Mouse (Mus musculus): ENCODE measurements around the gene Gjb3. TPM values are rescaled to one million over a fixed set of nuclear protein-coding genes. Genes with fewer than 3 reads are reported as not detected.

Gene Gjb3
- polyA plus RNA-seq, 2 experiments, result 0.03 to 0.14 TPM

- TF ChIP-seq EP300 (IDR thresholded peaks at IDR 0.05; ENCODE audit: low read depth) (no peak), CTCF (IDR thresholded peaks at IDR 0.05; ENCODE audit: low read depth) (no peak)
- ATAC-seq (ENCODE audit: insufficient read depth), result no peak
- 44% methylated on average over 6 of the region's 6 CpGs for WGBS (ENCODE audit: insufficient replicate concordance)
These were observed 33.8 kb upstream of the Gjb3 start for GRCm38 (mm10) chr4:127364431-127364830.

DNA sequence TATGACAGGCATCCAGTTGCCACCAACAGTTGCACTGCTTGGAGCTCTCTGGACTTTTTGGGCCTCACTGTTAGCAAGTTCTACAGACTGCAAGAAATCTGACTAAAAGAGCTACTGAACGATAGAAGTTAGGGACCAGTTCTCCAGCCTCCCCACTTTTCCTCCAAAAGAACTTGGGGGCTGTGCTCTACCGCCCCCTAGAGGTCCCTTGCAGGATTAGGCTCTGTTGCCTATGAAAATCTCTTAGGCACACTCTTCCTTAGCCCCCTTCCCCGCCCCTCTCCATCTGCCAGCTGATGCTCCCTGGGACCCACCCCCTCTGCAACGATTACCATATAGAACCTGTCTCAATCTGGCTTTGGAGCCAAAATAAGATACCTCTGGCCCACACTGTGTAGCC lies 32.7 kb upstream of the Gjb3 start:
- H3K4me2 ChIP-seq (ENCODE audit: low read depth), result no peak overlapping the region
- no peaks in the 10 kb centered on the region for H3K9me3 ChIP-seq (ENCODE audit: control insufficient read depth, low read length)
- TF ChIP-seq CTCF (IDR thresholded peaks at IDR 0.05; ENCODE audit: low read depth) (peak; percentile 49), EP300 (IDR thresholded peaks at IDR 0.05; ENCODE audit: low read depth) (no peak)
- no peak overlapping the region for H3K27ac ChIP-seq
- 41% methylated on average over 4 of the region's 4 CpGs for WGBS (ENCODE audit: insufficient replicate concordance)
- H3K27me3 ChIP-seq (ENCODE audit: control insufficient read depth, insufficient read depth, low read length), result no peaks in the 10 kb centered on the region
- no peak overlapping the region for H3K4me3 ChIP-seq (ENCODE audit: insufficient read depth in 1 of 2, low read depth in 2 of 2, low read length in 2 of 2)
- H3K36me3 ChIP-seq (replicated peaks; ENCODE audit: control insufficient read depth, insufficient read depth, low read depth), result no peaks in the 10 kb centered on the region
- no peaks in the 10 kb centered on the region for H3K4me1 ChIP-seq (replicated peaks; ENCODE audit: control insufficient read depth in 2 of 2, insufficient read depth in 2 of 2, low read length in 1 of 2)
- DNase-seq (ENCODE audit: low read depth in 3 of 3, low spot score in 3 of 3) (no peak), ATAC-seq (ENCODE audit: insufficient read depth) (no peak)
- H3K9ac ChIP-seq (replicated peaks), result no peak overlapping the region

More at GRCm38 (mm10) chr4:127364431-127364830, 33.8 kb upstream of the Gjb3 start:
- no peak overlapping the region for H3K27ac ChIP-seq
- H3K4me3 ChIP-seq (ENCODE audit: insufficient read depth in 1 of 2, low read depth in 2 of 2, low read length in 2 of 2), result no peak overlapping the region
- H3K36me3 ChIP-seq (replicated peaks; ENCODE audit: control insufficient read depth, insufficient read depth, low read depth), result no peaks in the 10 kb centered on the region
- no peaks in the 10 kb centered on the region for H3K4me1 ChIP-seq (replicated peaks; ENCODE audit: control insufficient read depth in 2 of 2, insufficient read depth in 2 of 2, low read length in 1 of 2)
- no peak overlapping the region for H3K9ac ChIP-seq (replicated peaks)
- no peaks in the 10 kb centered on the region for H3K27me3 ChIP-seq (ENCODE audit: control insufficient read depth, insufficient read depth, low read length)
- no peak overlapping the region for H3K4me2 ChIP-seq (ENCODE audit: low read depth)
- DNase-seq (ENCODE audit: low read depth in 3 of 3, low spot score in 3 of 3), result no peak
- H3K9me3 ChIP-seq (ENCODE audit: control insufficient read depth, low read length), result no peaks in the 10 kb centered on the region

DNA sequence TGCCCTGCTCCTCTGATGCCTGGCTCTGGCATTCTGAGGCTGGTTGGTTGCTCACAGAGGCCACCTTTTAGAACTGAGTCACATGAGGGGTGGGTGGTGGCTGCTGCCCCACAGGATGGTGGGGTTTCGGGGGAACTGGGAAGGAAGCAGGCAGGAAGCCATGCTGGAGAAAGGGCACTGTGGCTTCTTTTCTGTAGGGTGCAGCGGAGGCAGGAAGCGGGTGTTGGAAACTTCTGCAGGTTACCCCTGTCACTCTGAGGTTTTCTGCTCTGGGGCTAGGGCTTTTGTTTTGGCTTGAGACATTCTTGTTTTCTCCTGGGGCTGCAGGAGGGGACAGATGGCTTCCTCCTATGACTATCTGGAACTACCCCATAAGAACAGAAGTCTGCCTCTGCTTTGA lies 31.9 kb upstream of the Gjb3 start:
- 27% methylated on average over 3 of the region's 3 CpGs for WGBS (ENCODE audit: insufficient replicate concordance)
- no peaks in the 10 kb centered on the region for H3K9me3 ChIP-seq (ENCODE audit: control insufficient read depth, low read length)

GRCm38 (mm10) chr4:127358018-127358417 lies 27.4 kb upstream of the Gjb3 start, which contains the start of gene Gjb5:
Gene Gjb5, minus strand, starts transcription at chr4:127358181.
- Histone ChIP-seq H3K9me3 (ENCODE audit: control insufficient read depth, low read length) (no peaks in the 10 kb centered on the region), H3K27ac (no peak within 1 kb of the TSS), H3K9ac (replicated peaks) (no peak within 1 kb of the TSS), H3K27me3 (ENCODE audit: control insufficient read depth, insufficient read depth, low read length) (no peaks in the 10 kb centered on the region), H3K36me3 (replicated peaks; ENCODE audit: control insufficient read depth, insufficient read depth, low read depth) (no peaks in the 10 kb centered on the region), H3K4me1 (replicated peaks; ENCODE audit: control insufficient read depth in 2 of 2, insufficient read depth in 2 of 2, low read length in 1 of 2) (no peaks in the 10 kb centered on the region), H3K4me3 (ENCODE audit: insufficient read depth in 1 of 2, low read depth in 2 of 2, low read length in 2 of 2) (no peak within 1 kb of the TSS), H3K4me2 (ENCODE audit: low read depth) (no peak within 1 kb of the TSS)
- TF ChIP-seq EP300 (IDR thresholded peaks at IDR 0.05; ENCODE audit: low read depth) (no peak), CTCF (IDR thresholded peaks at IDR 0.05; ENCODE audit: low read depth) (no peak)
- ATAC-seq (ENCODE audit: insufficient read depth) (no peak), DNase-seq (ENCODE audit: low read depth in 3 of 3, low spot score in 3 of 3) (no peak)
- 16% methylated on average over 5 of the region's 5 CpGs for WGBS (ENCODE audit: insufficient replicate concordance)

More for the DNA sequence above, 31.9 kb upstream of the Gjb3 start:
- no peaks in the 10 kb centered on the region for H3K4me1 ChIP-seq (replicated peaks; ENCODE audit: control insufficient read depth in 2 of 2, insufficient read depth in 2 of 2, low read length in 1 of 2)
- no peak for DNase-seq (ENCODE audit: low read depth in 3 of 3, low spot score in 3 of 3)
- ATAC-seq (ENCODE audit: insufficient read depth), result no peak
- no peak overlapping the region for H3K4me3 ChIP-seq (ENCODE audit: insufficient read depth in 1 of 2, low read depth in 2 of 2, low read length in 2 of 2)
- H3K36me3 ChIP-seq (replicated peaks; ENCODE audit: control insufficient read depth, insufficient read depth, low read depth), result no peaks in the 10 kb centered on the region
- TF ChIP-seq EP300 (IDR thresholded peaks at IDR 0.05; ENCODE audit: low read depth), result no peak
- no peak overlapping the region for H3K4me2 ChIP-seq (ENCODE audit: low read depth)
- H3K27me3 ChIP-seq (ENCODE audit: control insufficient read depth, insufficient read depth, low read length), result no peaks in the 10 kb centered on the region
- H3K27ac ChIP-seq, result no peak overlapping the region
- H3K9ac ChIP-seq (replicated peaks), result no peak overlapping the region

DNA sequence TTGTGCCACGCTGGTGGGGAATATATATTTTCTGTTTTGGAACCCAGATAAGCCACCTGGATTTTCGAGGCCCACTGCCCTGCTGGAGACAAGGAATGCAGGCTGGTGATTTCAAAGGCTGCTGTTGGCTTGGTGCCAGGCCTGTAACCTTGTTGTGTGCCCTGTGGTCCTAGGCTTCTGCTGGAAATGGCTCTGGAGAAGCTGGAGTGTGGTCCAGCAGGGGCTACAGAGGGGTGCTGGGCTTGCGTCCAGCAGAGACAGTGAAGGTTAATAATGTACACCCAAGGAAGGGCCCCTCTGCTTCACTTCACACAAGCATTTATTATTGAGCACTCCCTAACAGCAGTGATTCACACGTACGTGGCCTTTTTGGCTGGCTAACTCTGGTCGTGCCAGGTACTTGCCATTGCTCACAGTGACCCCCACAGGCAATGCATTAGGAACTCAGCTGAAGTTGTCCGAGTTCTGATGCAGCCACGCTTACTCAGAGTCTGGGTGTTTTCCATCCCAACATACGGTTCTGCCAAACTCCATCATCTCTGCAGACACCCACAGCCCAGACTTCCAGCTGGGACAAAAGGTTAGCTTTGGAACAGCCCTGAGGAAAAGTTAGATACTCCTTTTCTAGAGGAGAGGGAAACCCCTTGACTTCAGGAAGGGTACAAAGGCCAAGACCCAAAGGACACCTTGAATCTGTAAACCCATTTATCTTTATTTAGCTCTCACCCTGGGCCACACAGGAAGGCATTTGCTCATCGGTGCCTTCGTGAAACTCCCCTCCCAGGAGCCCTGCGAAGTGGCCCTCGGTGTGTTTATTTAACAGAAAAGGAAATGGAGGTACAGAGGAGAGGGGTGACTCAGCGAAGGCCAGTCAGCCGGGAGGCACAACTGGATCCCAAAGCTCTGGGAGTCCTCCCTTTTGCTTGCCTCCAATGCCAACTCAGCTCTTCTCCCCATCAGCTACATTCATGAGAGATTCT lies 24.2 kb upstream of the Gjb3 start:
- ATAC-seq (ENCODE audit: insufficient read depth) (no peak), DNase-seq (ENCODE audit: low read depth in 3 of 3, low spot score in 3 of 3) (no peak)
- no peaks in the 10 kb centered on the region for H3K27me3 ChIP-seq (ENCODE audit: control insufficient read depth, insufficient read depth, low read length)
- H3K4me1 ChIP-seq (replicated peaks; ENCODE audit: control insufficient read depth in 2 of 2, insufficient read depth in 2 of 2, low read length in 1 of 2), result no peaks in the 10 kb centered on the region
- H3K9ac ChIP-seq (replicated peaks), result no peak overlapping the region
- H3K36me3 ChIP-seq (replicated peaks; ENCODE audit: control insufficient read depth, insufficient read depth, low read depth), result no peaks in the 10 kb centered on the region
- TF ChIP-seq CTCF (IDR thresholded peaks at IDR 0.05; ENCODE audit: low read depth) (no peak), EP300 (IDR thresholded peaks at IDR 0.05; ENCODE audit: low read depth) (no peak)
- H3K4me2 ChIP-seq (ENCODE audit: low read depth), result no peak overlapping the region
- no peak overlapping the region for H3K4me3 ChIP-seq (ENCODE audit: insufficient read depth in 1 of 2, low read depth in 2 of 2, low read length in 2 of 2)
- H3K9me3 ChIP-seq (ENCODE audit: control insufficient read depth, low read length), result no peaks in the 10 kb centered on the region
- 36% methylated on average over 15 of the region's 15 CpGs for WGBS (ENCODE audit: insufficient replicate concordance)
- H3K27ac ChIP-seq, result no peak overlapping the region
